Mouse (Mus musculus) liver, adult 2 months (tissue): ENCODE measurements around the gene A230050P20Rik. TPM values are rescaled to one million over a fixed set of nuclear protein-coding genes. Genes with fewer than 3 reads are reported as not detected.

Experiments
- DNase-seq: peaks from one replicate; pipeline ENCODE4 v3.0.0-alpha.2; 2011; ENCODE audit warnings: low read depth, low spot score; ENCODE audit errors: extremely low read depth
- H3K27ac ChIP-seq: fragments of 200-500 bp; replicated peaks from 2 replicates; pipeline ENCODE4 v1.5.1; 2012; ENCODE audit warnings: low read depth, mild to moderate bottlenecking, control low read depth, inconsistent platforms, low read length; ENCODE audit not compliant: insufficient read depth
- H3K27me3 ChIP-seq: fragments of 200-500 bp; 2 replicates; pipeline ENCODE4 v1.6.1; 2012; ENCODE audit warnings: mild to moderate bottlenecking, moderate library complexity, low read length, inconsistent platforms; ENCODE audit not compliant: control insufficient read depth, insufficient read depth
- H3K36me3 ChIP-seq: fragments of 200-500 bp; 2 replicates; pipeline ENCODE4 v1.6.1; 2012; ENCODE audit warnings: low read length, inconsistent platforms; ENCODE audit not compliant: control insufficient read depth, insufficient read depth
- H3K4me1 ChIP-seq: fragments of 200-500 bp; 2 replicates; pipeline ENCODE4 v1.6.1; 2011; ENCODE audit warnings: low read length; ENCODE audit not compliant: control insufficient read depth, insufficient read depth
- H3K4me3 ChIP-seq: fragments of 200-500 bp; 2 replicates; pipeline ENCODE4 v1.5.1; 2011; ENCODE audit warnings: low read depth, mild to moderate bottlenecking, control low read depth, low read length, moderate library complexity; ENCODE audit not compliant: insufficient read depth
- H3K79me2 ChIP-seq: fragments of 200-500 bp; 2 replicates; pipeline ENCODE4 v1.6.1; 2012; ENCODE audit warnings: inconsistent platforms, mild to moderate bottlenecking, low read length, moderate library complexity; ENCODE audit not compliant: control insufficient read depth, insufficient read depth
- H3K9ac ChIP-seq: fragments of 200-500 bp; 2 replicates; pipeline ENCODE4 v1.6.1; 2012; ENCODE audit warnings: low read depth, mild to moderate bottlenecking, control low read depth, inconsistent platforms, low read length
- CTCF ChIP-seq: fragments of 200-500 bp; IDR thresholded peaks from 2 replicates; pipeline ENCODE4 v1.5.1; 2011; ENCODE audit warnings: low read depth, low read length, control low read depth
- POLR2A ChIP-seq: fragments of 200-500 bp; IDR thresholded peaks from 2 replicates; pipeline ENCODE4 v1.6.1; 2011; ENCODE audit warnings: low read length, control low read depth; ENCODE audit not compliant: insufficient read depth; ENCODE audit errors: extremely low read depth
- WGBS: fragments of 180-500 bp; shearing (Covaris S2); methylation state at CpG from one replicate; pipeline ENCODE4 v1.1.7; 2018; 5-methylcytosine and 5-hydroxymethylcytosine counted together
- polyA plus RNA-seq: library from polyadenylated mRNA; depleted of rRNA; stranded (reverse); fragments of >200 nt; gene quantifications from 2 replicates; pipeline ENCODE4 v1.2.3, GENCODE M21; 2012
- total RNA-seq: library from RNA; depleted of rRNA; stranded (reverse); fragments of >200 nt; gene quantifications from 2 replicates; pipeline ENCODE4 v1.2.3, GENCODE M21; 2014

A230050P20Rik gene
- total and polyA plus RNA-seq, 2 experiments, result 14.8 to 186 TPM

GRCm38 (mm10) chr9:20889185-20890141, 21.0 kb downstream of the A230050P20Rik start:
- Histone ChIP-seq H3K27ac (no peak overlapping the region), H3K9ac (no peak overlapping the region), H3K4me3 (no peak overlapping the region), H3K27me3 (no peaks in the 10 kb centered on the region), H3K36me3 (peaks cover 10% of the 10 kb centered on the region), H3K4me1 (peaks cover 3% of the 10 kb centered on the region; the same call in 1 of the 2 replicates), H3K79me2 (peaks cover 6% of the 10 kb centered on the region; the same call in 1 of the 2 replicates)
- no peak for DNase-seq
- TF ChIP-seq POLR2A (no peak), CTCF (no peak)
- 80% methylated on average over 29 of the region's 29 CpGs for WGBS

GRCm38 (mm10) chr9:20890411-20890810, 22.0 kb downstream of the A230050P20Rik start:
- DNase-seq, result no peak
- Histone ChIP-seq H3K4me1 (peaks cover 3% of the 10 kb centered on the region; the same call in 1 of the 2 replicates), H3K4me3 (no peak overlapping the region), H3K79me2 (peaks cover 6% of the 10 kb centered on the region; the same call in 1 of the 2 replicates), H3K27ac (no peak overlapping the region), H3K9ac (no peak overlapping the region), H3K27me3 (no peaks in the 10 kb centered on the region), H3K36me3 (peaks cover 10% of the 10 kb centered on the region)
- WGBS, result 87% methylated on average over 5 of the region's 5 CpGs
- TF ChIP-seq POLR2A, result no peak
- TF ChIP-seq CTCF, result no peak

GRCm38 (mm10) chr9:20891339-20892103, 23.1 kb downstream of the A230050P20Rik start:
- no peak for TF ChIP-seq POLR2A
- no peak for TF ChIP-seq CTCF
- H3K4me1 ChIP-seq, result peaks cover 3% of the 10 kb centered on the region; the same call in 1 of the 2 replicates

GRCm38 (mm10) chr9:20892104-20892653, 23.7 kb downstream of the A230050P20Rik start:
- Histone ChIP-seq H3K79me2 (peaks cover 12% of the 10 kb centered on the region; the same call in 1 of the 2 replicates), H3K9ac (no peak overlapping the region), H3K36me3 (peaks cover 15% of the 10 kb centered on the region), H3K4me1 (peaks cover 7% of the 10 kb centered on the region), H3K4me3 (no peak overlapping the region), H3K27me3 (no peaks in the 10 kb centered on the region), H3K27ac (no peak overlapping the region)
- DNase-seq, result peak; percentile 26
- no peak for TF ChIP-seq CTCF
- no peak for TF ChIP-seq POLR2A
- WGBS, result 81% methylated on average over 5 of the region's 5 CpGs

More at GRCm38 (mm10) chr9:20891339-20892103, 23.1 kb downstream of the A230050P20Rik start:
- peaks cover 15% of the 10 kb centered on the region for H3K36me3 ChIP-seq
- no peak overlapping the region for H3K9ac ChIP-seq
- H3K4me3 ChIP-seq, result no peak overlapping the region
- 85% methylated on average over 26 of the region's 26 CpGs for WGBS
- H3K79me2 ChIP-seq, result peaks cover 6% of the 10 kb centered on the region; the same call in 1 of the 2 replicates
- no peaks in the 10 kb centered on the region for H3K27me3 ChIP-seq
- no peak overlapping the region for H3K27ac ChIP-seq
- DNase-seq, result no peak

GRCm38 (mm10) chr9:20893069-20893468, 24.6 kb downstream of the A230050P20Rik start:
- TF ChIP-seq CTCF, result no peak
- no peak for TF ChIP-seq POLR2A
- H3K27ac ChIP-seq, result no peak overlapping the region
- 77% methylated on average over 5 of the region's 5 CpGs for WGBS

More at GRCm38 (mm10) chr9:20893069-20893468, 24.6 kb downstream of the A230050P20Rik start:
- H3K79me2 ChIP-seq, result peaks cover 20% of the 10 kb centered on the region; the same call in 1 of the 2 replicates
- H3K4me3 ChIP-seq, result no peak overlapping the region
- no peak overlapping the region for H3K9ac ChIP-seq
- H3K27me3 ChIP-seq, result no peaks in the 10 kb centered on the region
- H3K36me3 ChIP-seq, result peaks cover 15% of the 10 kb centered on the region
- DNase-seq, result no peak
- peaks cover 12% of the 10 kb centered on the region for H3K4me1 ChIP-seq
